Mouse (Mus musculus) ovary, postnatal 10 days (tissue): ENCODE measurements around the gene Fryl.

Source experiments
- DNase-seq: peaks from one replicate; pipeline ENCODE4 v3.0.0; 2022; ENCODE audit warnings: low spot score

Gene Fryl

GRCm38 (mm10) chr5:73156226-73156926 lies 100.0 kb downstream of the Fryl start:
- DNase-seq, result no peak

- no peak for DNase-seq
Measured at GRCm38 (mm10) chr5:73153802-73154465, 102.5 kb downstream of the Fryl start.

- no peak for DNase-seq
Measured at GRCm38 (mm10) chr5:73152206-73152605, 104.2 kb downstream of the Fryl start.

- DNase-seq, result no peak
Measured at GRCm38 (mm10) chr5:73150877-73151445, 105.5 kb downstream of the Fryl start.

GRCm38 (mm10) chr5:73144987-73145386 lies 111.4 kb downstream of the Fryl start:
- no peak for DNase-seq

- no peak for DNase-seq
Measured at GRCm38 (mm10) chr5:73141712-73142111, 114.7 kb downstream of the Fryl start.

GRCm38 (mm10) chr5:73141161-73141560 lies 115.3 kb downstream of the Fryl start:
- DNase-seq, result no peak

GRCm38 (mm10) chr5:73137561-73137960 lies 118.9 kb downstream of the Fryl start:
- no peak for DNase-seq

- no peak for DNase-seq
Measured at GRCm38 (mm10) chr5:73135959-73136358, 120.5 kb downstream of the Fryl start.

GRCm38 (mm10) chr5:73135131-73135530 lies 121.3 kb downstream of the Fryl start:
- no peak for DNase-seq

- DNase-seq, result no peak
Measured at GRCm38 (mm10) chr5:73133833-73134185, 122.6 kb downstream of the Fryl start.

GRCm38 (mm10) chr5:73132998-73133832 lies 123.2 kb downstream of the Fryl start:
- no peak for DNase-seq

- DNase-seq, result no peak
Measured at GRCm38 (mm10) chr5:73130984-73131383, 125.4 kb downstream of the Fryl start.

- no peak for DNase-seq
Measured at GRCm38 (mm10) chr5:73129871-73130270, 126.5 kb downstream of the Fryl start.

- no peak for DNase-seq
Measured at GRCm38 (mm10) chr5:73119969-73120725, 136.3 kb downstream of the Fryl start.

- DNase-seq, result no peak
Measured at GRCm38 (mm10) chr5:73119524-73119923, 136.9 kb downstream of the Fryl start.

GRCm38 (mm10) chr5:73118786-73119185 lies 137.6 kb downstream of the Fryl start:
- no peak for DNase-seq

- no peak for DNase-seq
Measured at GRCm38 (mm10) chr5:73114878-73115277, 141.5 kb downstream of the Fryl start.

GRCm38 (mm10) chr5:73112331-73112730 lies 144.1 kb downstream of the Fryl start:
- DNase-seq, result no peak

GRCm38 (mm10) chr5:73103657-73104056 lies 152.8 kb downstream of the Fryl start:
- no peak for DNase-seq

GRCm38 (mm10) chr5:73102342-73102989 lies 154.0 kb downstream of the Fryl start:
- no peak for DNase-seq
